Mouse (Mus musculus): Measurements from ENCODE around the gene Anxa6. TPM values are rescaled to one million over a fixed set of nuclear protein-coding genes. Genes with fewer than 3 reads are reported as not detected.

Gene Anxa6
- polyA plus RNA-seq, 1 experiment from 2014 or later: 29.6 TPM

GRCm38 (mm10) chr11:55062856-55063255 is 29.6 kb upstream of the Anxa6 start:
- H3K27me3 ChIP-seq: no peaks in the 10 kb centered on the region
- no peak overlapping the region for H3K4me3 ChIP-seq
- no peak overlapping the region for H3K27ac ChIP-seq
- no peak overlapping the region for H3K4me2 ChIP-seq
- ATAC-seq: no peak
- no peaks in the 10 kb centered on the region for H3K36me3 ChIP-seq (ENCODE audit: poor library complexity, severe bottlenecking)
- no peak overlapping the region for H3K9ac ChIP-seq
- no peaks in the 10 kb centered on the region for H3K9me3 ChIP-seq (replicated peaks)
- WGBS: 76% methylated on average over 5 of the region's 5 CpGs
- no peaks in the 10 kb centered on the region for H3K4me1 ChIP-seq

- 94% methylated on average over 5 of the region's 5 CpGs for WGBS
- Histone ChIP-seq H3K4me1 (no peaks in the 10 kb centered on the region), H3K27me3 (no peaks in the 10 kb centered on the region), H3K4me2 (no peak overlapping the region), H3K9ac (no peak overlapping the region), H3K4me3 (no peak overlapping the region), H3K36me3 (ENCODE audit: poor library complexity, severe bottlenecking) (no peaks in the 10 kb centered on the region), H3K9me3 (replicated peaks) (0 out of 2 replicates have a peak, but pooled peaks cover 3% of the 10 kb centered on the region), H3K27ac (no peak overlapping the region)
- ATAC-seq: no peak
These were observed 27.6 kb upstream of the Anxa6 start for GRCm38 (mm10) chr11:55060802-55061201.

GRCm38 (mm10) chr11:55057511-55057910 is 24.3 kb upstream of the Anxa6 start:
- Histone ChIP-seq H3K9ac (no peak overlapping the region), H3K4me2 (no peak overlapping the region), H3K4me1 (no peaks in the 10 kb centered on the region), H3K9me3 (replicated peaks) (0 out of 2 replicates have a peak, but pooled peaks cover 3% of the 10 kb centered on the region), H3K27me3 (no peaks in the 10 kb centered on the region), H3K4me3 (no peak overlapping the region), H3K36me3 (ENCODE audit: poor library complexity, severe bottlenecking) (no peaks in the 10 kb centered on the region), H3K27ac (no peak overlapping the region)
- 85% methylated on average over 3 of the region's 3 CpGs for WGBS
- no peak for ATAC-seq

- ATAC-seq: no peak
- Histone ChIP-seq H3K4me3 (no peak overlapping the region), H3K36me3 (ENCODE audit: poor library complexity, severe bottlenecking) (no peaks in the 10 kb centered on the region), H3K4me2 (no peak overlapping the region), H3K9me3 (replicated peaks) (no peaks in the 10 kb centered on the region), H3K27ac (no peak overlapping the region), H3K4me1 (no peaks in the 10 kb centered on the region), H3K27me3 (no peaks in the 10 kb centered on the region), H3K9ac (no peak overlapping the region)
- 85% methylated on average over 7 of the region's 7 CpGs for WGBS
These were observed 17.7 kb upstream of the Anxa6 start for GRCm38 (mm10) chr11:55050837-55051510.

- H3K9ac ChIP-seq: no peak overlapping the region
- no peaks in the 10 kb centered on the region for H3K27me3 ChIP-seq
- H3K4me3 ChIP-seq: no peak overlapping the region
- H3K9me3 ChIP-seq (replicated peaks): no peaks in the 10 kb centered on the region
- no peaks in the 10 kb centered on the region for H3K4me1 ChIP-seq
- H3K36me3 ChIP-seq (ENCODE audit: poor library complexity, severe bottlenecking): no peaks in the 10 kb centered on the region
- no peak overlapping the region for H3K27ac ChIP-seq
- no peak overlapping the region for H3K4me2 ChIP-seq
- no peak for ATAC-seq
- 60% methylated on average over 5 of the region's 5 CpGs for whole genome bisulfite sequencing
These were observed 13.4 kb upstream of the Anxa6 start for GRCm38 (mm10) chr11:55046600-55046999.

- no peak for ATAC-seq
- H3K9ac ChIP-seq: no peak overlapping the region
- H3K27me3 ChIP-seq: no peaks in the 10 kb centered on the region
- no peak overlapping the region for H3K27ac ChIP-seq
- WGBS: 73% methylated on average over 4 of the region's 4 CpGs
- no peak overlapping the region for H3K4me3 ChIP-seq
- H3K9me3 ChIP-seq (replicated peaks): no peaks in the 10 kb centered on the region
- no peaks in the 10 kb centered on the region for H3K4me1 ChIP-seq
- no peak overlapping the region for H3K4me2 ChIP-seq
- no peaks in the 10 kb centered on the region for H3K36me3 ChIP-seq (ENCODE audit: poor library complexity, severe bottlenecking)
These were observed 8.1 kb upstream of the Anxa6 start for GRCm38 (mm10) chr11:55041348-55041747.

- ATAC-seq: peak; percentile 68
These were observed 6.3 kb upstream of the Anxa6 start for GRCm38 (mm10) chr11:55039591-55039990.

GRCm38 (mm10) chr11:55036601-55037000 is 3.4 kb upstream of the Anxa6 start:
- peaks cover 22% of the 10 kb centered on the region for H3K4me1 ChIP-seq
- no peak overlapping the region for H3K9ac ChIP-seq
- H3K4me3 ChIP-seq: no peak overlapping the region
- no peak overlapping the region for H3K4me2 ChIP-seq
- 39% methylated on average over 3 of the region's 3 CpGs for WGBS
- no peak for ATAC-seq
- no peak overlapping the region for H3K27ac ChIP-seq
- peaks cover 17% of the 10 kb centered on the region for H3K27me3 ChIP-seq
- no peaks in the 10 kb centered on the region for H3K36me3 ChIP-seq (ENCODE audit: poor library complexity, severe bottlenecking)
- H3K9me3 ChIP-seq (replicated peaks): no peaks in the 10 kb centered on the region

More at GRCm38 (mm10) chr11:55039591-55039990, 6.3 kb upstream of the Anxa6 start:
- Histone ChIP-seq H3K27me3 (peaks cover 2% of the 10 kb centered on the region; the same call in 1 of the 2 replicates), H3K9ac (no peak overlapping the region; the same call in 1 of the 2 replicates), H3K4me1 (no peaks in the 10 kb centered on the region), H3K9me3 (replicated peaks) (no peaks in the 10 kb centered on the region), H3K27ac (no peak overlapping the region), H3K36me3 (ENCODE audit: poor library complexity, severe bottlenecking) (no peaks in the 10 kb centered on the region), H3K4me2 (no peak overlapping the region), H3K4me3 (no peak overlapping the region)
- 5% methylated on average over 9 of the region's 9 CpGs for WGBS

- no peak for ATAC-seq
- H3K4me1 ChIP-seq: peaks cover 25% of the 10 kb centered on the region
- H3K4me3 ChIP-seq: peak overlapping the region; percentile 49
- H3K4me2 ChIP-seq: peak overlapping the region; percentile 88
- H3K36me3 ChIP-seq (ENCODE audit: poor library complexity, severe bottlenecking): no peaks in the 10 kb centered on the region
- H3K27ac ChIP-seq: no peak overlapping the region
- H3K27me3 ChIP-seq: peaks cover 17% of the 10 kb centered on the region
- H3K9ac ChIP-seq: no peak overlapping the region
- no peaks in the 10 kb centered on the region for H3K9me3 ChIP-seq (replicated peaks)
- 28% methylated on average over 5 of the region's 5 CpGs for whole genome bisulfite sequencing
These were observed 959 bp downstream of the Anxa6 start for GRCm38 (mm10) chr11:55032286-55032685.

GRCm38 (mm10) chr11:55031991-55032280 is 1.3 kb downstream of the Anxa6 start:
- H3K4me1 ChIP-seq: peaks cover 25% of the 10 kb centered on the region
- H3K27ac ChIP-seq: no peak overlapping the region
- ATAC-seq: no peak
- H3K4me3 ChIP-seq: peak overlapping the region; percentile 49
- H3K4me2 ChIP-seq: peak overlapping the region; percentile 88
- no peaks in the 10 kb centered on the region for H3K9me3 ChIP-seq (replicated peaks)
- H3K9ac ChIP-seq: no peak overlapping the region
- peaks cover 17% of the 10 kb centered on the region for H3K27me3 ChIP-seq
- H3K36me3 ChIP-seq (ENCODE audit: poor library complexity, severe bottlenecking): no peaks in the 10 kb centered on the region
- 23% methylated on average over 1 of the region's 4 CpGs for WGBS

GRCm38 (mm10) chr11:55031211-55031990 is 1.8 kb downstream of the Anxa6 start:
- H3K4me1 ChIP-seq: peaks cover 26% of the 10 kb centered on the region
- no peak for ATAC-seq
- H3K9ac ChIP-seq: 0 out of 2 replicates have a peak overlapping the region, but pooled peaks have one; percentile 21
- 62% methylated on average over 8 of the region's 10 CpGs for WGBS
- H3K27me3 ChIP-seq: peaks cover 17% of the 10 kb centered on the region
- H3K4me3 ChIP-seq: 0 out of 2 replicates have a peak overlapping the region, but pooled peaks have one; percentile 49
- no peaks in the 10 kb centered on the region for H3K36me3 ChIP-seq (ENCODE audit: poor library complexity, severe bottlenecking)
- no peak overlapping the region for H3K27ac ChIP-seq
- H3K9me3 ChIP-seq (replicated peaks): no peaks in the 10 kb centered on the region
- H3K4me2 ChIP-seq: peak overlapping the region; percentile 88

- H3K27ac ChIP-seq: no peak overlapping the region
- no peaks in the 10 kb centered on the region for H3K9me3 ChIP-seq (replicated peaks)
- WGBS: 77% methylated on average over 2 of the region's 2 CpGs
- ATAC-seq: no peak
- H3K4me1 ChIP-seq: peaks cover 47% of the 10 kb centered on the region
- H3K27me3 ChIP-seq: peaks cover 7% of the 10 kb centered on the region; the same call in 1 of the 2 replicates
- no peak overlapping the region for H3K4me2 ChIP-seq
- no peaks in the 10 kb centered on the region for H3K36me3 ChIP-seq (ENCODE audit: poor library complexity, severe bottlenecking)
- H3K9ac ChIP-seq: no peak overlapping the region
- H3K4me3 ChIP-seq: no peak overlapping the region
These were observed 4.7 kb downstream of the Anxa6 start for GRCm38 (mm10) chr11:55028509-55028908.

All from forebrain, embryonic 13.5 days (tissue).